Mouse (Mus musculus): ENCODE measurements at regions not wholly inside any gene's neighbourhood (a gene's known extent, or its start where the extent isn't known, plus 50 kb on each side); places are given as distances from the start of the nearest gene placed in this dataset.

DNA sequence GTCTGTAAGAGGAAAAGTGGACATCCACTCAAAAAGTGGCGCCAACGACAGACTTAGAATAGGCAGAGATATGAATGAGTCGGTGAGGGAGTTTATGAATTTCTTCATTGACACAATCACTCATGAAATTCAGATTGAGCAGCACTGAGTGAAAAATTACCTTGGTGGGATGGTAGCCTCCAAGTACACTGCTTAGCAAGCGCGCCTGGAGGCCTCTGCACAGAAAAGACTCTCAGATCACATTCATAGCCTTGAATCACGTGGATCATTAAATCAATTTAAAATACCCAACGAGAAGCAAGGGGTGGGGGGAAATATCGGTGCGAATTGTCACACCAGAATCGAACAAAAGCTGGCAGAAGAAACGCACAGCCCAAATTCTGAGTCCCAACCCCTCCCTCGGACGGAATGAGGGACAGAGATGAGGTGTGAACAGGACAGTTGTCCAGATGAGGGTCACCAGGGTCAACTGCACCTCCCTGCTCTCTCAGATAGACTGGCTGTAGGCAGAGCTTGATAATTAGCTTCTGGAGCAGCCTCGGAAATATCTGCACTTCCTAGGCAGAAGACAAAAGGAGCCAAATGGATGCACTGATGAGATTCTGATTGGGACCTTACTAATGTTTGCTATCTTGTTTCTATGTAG is 113.5 kb upstream of the Cdkn3 start:
- intact Hi-C loops (cut with DNase I) = no loop called here
- no peak for DNase-seq

- intact Hi-C loops (cut with DNase I) = no loop called here
- no peak for DNase-seq
These were observed 121.1 kb upstream of the Cdkn3 start for GRCm38 (mm10) chr14:46639116-46639826.

DNA sequence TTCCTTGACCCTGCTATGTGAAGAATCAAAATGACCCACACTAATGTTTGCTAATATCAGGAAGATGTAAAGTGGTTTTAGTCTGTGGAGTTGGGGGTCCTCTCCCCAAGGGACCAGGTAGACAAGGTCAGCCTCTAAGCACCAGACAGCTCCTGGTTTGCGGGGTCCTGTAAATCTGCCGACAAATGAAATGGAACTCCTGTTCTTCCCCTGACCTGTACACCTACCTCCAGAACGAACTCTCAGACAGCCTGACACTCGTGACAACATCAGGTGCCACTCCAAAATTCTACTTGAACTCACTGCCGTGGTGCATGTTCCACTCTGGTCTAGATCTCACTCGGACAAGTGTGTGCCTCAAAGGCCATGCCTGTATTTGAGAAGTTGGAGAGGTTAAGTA is 121.8 kb upstream of the Cdkn3 start:
- no peak for DNase-seq
- intact Hi-C loops (cut with DNase I) = no loop called here

- no peak for DNase-seq
- intact Hi-C loops (cut with DNase I) = no loop called here
These were observed 123.1 kb upstream of the Cdkn3 start for GRCm38 (mm10) chr14:46637240-46637639.

- intact Hi-C loops (cut with DNase I) = no loop called here
- no peak for DNase-seq
These were observed 124.0 kb upstream of the Cdkn3 start for GRCm38 (mm10) chr14:46636364-46636763.

- peak; percentile 31 to 55 for DNase-seq
- intact Hi-C loops (cut with DNase I) = no loop called here
These were observed 125.0 kb upstream of the Cdkn3 start for GRCm38 (mm10) chr14:46635322-46635721.

- intact Hi-C loops (cut with DNase I) = no loop called here
- no peak for DNase-seq
These were observed 125.6 kb upstream of the Cdkn3 start for GRCm38 (mm10) chr14:46634656-46635244.

GRCm38 (mm10) chr14:46634251-46634650 is 126.1 kb upstream of the Cdkn3 start:
- no peak for DNase-seq
- intact Hi-C loops (cut with DNase I) = no loop called here

GRCm38 (mm10) chr14:46627690-46628089 is 132.7 kb upstream of the Cdkn3 start:
- no peak for DNase-seq
- intact Hi-C loops (cut with DNase I) = no loop called here

DNA sequence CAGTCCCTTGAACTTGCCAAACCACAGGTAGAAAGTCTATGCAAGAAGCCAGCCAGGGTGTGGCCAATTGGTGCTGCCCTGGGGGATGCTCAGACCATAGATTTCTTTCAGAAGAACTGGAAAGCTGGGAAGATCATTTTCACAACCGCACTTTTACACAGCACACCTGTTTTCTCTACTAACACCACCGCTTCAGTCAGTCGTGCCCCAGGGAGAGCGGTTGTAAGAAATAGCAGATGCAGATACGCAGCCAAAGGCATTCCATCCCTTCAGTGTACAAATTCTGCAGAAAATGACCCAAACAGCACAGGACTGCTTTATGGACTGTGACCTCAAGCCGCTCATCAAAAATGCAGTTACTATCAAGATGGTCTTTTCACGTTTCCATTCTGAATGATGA is 134.6 kb upstream of the Cdkn3 start:
- DNase-seq = no peak
- intact Hi-C loops (cut with DNase I) = no loop called here

- intact Hi-C loops (cut with DNase I) = no loop called here
- no peak for DNase-seq
These were observed 136.7 kb upstream of the Cdkn3 start for GRCm38 (mm10) chr14:46623645-46624044.

DNA sequence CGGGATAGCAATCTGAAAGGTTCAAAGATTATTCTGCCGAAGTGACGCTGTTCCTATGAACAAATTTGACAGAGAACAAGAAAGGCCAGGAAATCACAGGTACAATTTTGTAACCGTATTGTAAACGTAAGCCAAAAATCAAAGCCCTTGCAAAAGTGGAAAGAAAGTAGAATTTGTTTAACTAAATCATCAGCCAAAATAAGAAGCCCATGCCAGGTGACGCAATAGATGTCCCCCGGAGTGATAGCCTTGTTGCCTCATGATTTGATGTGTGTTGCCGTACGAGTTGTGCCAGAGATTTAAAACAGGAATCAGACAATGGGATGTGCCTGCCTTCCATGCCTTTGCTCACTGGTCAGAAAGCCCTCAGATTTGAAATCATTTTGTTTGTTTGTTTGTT is 144.3 kb upstream of the Cdkn3 start:
- intact Hi-C loops (cut with DNase I) = no loop called here
- no peak for DNase-seq

GRCm38 (mm10) chr14:46614936-46615335 is 145.4 kb upstream of the Cdkn3 start:
- no peak for DNase-seq
- intact Hi-C loops (cut with DNase I) = no loop called here

- DNase-seq = no peak
- intact Hi-C loops (cut with DNase I) = no loop called here
These were observed 146.6 kb upstream of the Cdkn3 start for GRCm38 (mm10) chr14:46613748-46614147.

GRCm38 (mm10) chr14:46613211-46613610 is 147.1 kb upstream of the Cdkn3 start:
- intact Hi-C loops (cut with DNase I) = no loop called here
- DNase-seq = no peak

DNA sequence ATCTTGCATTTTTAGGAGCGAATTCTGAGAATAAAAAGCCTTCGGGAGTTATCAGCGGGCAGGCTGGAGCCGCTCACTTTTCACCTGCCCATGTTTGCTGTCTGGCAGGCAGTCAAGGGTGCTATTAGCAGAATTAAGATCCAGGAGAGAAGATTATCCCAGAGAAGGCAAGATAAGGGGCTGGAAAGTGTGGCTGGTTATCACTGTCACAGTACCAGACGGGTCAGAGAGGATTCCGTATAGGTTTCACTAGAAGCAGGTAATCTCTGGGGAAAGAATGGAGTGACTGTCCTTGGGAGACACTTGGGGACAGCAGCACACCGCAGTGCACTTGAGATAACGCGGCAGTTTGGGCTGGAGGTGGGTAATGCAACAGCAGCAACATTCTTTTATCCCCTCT is 147.8 kb upstream of the Cdkn3 start:
- intact Hi-C loops (cut with DNase I) = no loop called here
- DNase-seq = no peak

DNA sequence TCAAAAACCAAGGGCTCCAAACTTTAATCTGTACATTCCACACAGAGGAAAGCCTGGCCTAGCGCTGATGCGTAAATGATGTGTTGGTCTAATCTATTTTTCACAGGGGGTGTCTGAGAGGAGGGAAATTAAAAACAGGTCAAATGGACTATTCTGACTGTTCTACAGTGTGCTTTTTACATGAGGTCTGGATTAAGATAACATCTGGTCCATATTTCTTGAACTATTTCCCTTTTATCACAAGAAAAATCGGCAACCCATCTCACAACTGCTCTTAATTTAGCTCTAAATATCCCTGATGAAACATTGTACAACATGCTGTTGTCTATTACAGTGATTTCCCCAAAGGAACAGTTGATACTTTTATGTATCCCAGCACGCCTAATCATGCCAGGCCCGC is 149.4 kb upstream of the Cdkn3 start:
- intact Hi-C loops (cut with DNase I) = no loop called here
- no peak for DNase-seq

- no peak for DNase-seq
- intact Hi-C loops (cut with DNase I) = no loop called here
These were observed 150.0 kb upstream of the Cdkn3 start for GRCm38 (mm10) chr14:46610226-46610855.

- intact Hi-C loops (cut with DNase I) = no loop called here
These were observed 153.6 kb upstream of the Cdkn3 start for GRCm38 (mm10) chr14:46606694-46607093.

DNA sequence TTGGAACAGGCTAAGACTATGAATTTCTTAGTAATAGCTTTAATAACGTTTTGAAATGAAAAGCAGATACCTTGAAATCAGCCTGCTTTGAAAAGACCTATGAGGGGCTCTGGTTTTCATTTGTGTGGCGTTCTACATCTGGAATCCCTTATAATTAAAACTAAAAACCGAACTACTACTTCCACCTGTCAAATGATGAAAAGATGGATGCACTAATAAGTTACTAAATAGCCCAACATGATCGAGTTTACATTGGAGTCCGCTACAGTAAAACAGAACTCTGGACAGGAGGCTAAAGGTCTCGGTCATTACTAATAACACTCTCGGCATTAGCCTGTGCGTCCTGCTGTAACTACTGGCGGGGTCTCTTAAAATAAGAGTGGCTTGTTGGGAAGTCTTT is 154.3 kb upstream of the Cdkn3 start:
- intact Hi-C loops (cut with DNase I) = no loop called here
- no peak for DNase-seq

More at GRCm38 (mm10) chr14:46606694-46607093, 153.6 kb upstream of the Cdkn3 start:
- no peak for DNase-seq

DNA sequence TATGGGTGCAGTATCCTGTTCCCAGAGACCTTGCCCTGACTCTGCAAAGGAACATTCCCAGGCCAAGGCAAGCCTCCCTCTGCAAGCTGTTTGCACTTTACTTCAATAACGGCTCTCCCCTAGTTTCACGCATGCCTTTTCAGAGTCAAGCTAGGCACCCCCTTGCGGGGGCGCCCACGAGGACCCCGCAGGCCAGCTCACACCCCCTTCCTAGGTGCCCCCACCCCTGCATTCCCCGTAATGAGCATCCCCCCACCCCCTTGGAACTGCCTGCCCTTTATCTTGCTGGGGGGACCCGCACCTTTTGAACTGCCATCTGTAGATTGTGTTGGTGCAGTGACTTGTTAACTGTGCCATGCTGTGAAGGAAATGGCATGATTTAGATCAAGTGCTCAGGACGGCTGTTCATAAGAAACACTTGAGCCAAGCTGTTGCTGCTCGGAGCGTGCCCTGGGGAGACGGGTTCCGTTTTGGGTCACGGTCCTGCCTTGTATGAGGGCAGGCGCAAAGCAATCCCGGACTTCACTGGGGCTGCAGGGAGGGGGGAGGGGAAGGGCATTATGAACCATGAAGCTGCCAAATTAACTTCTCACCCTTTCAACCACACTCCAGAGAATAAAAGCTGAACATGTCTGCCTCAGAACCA is 155.3 kb upstream of the Cdkn3 start:
- DNase-seq = no peak

More for the DNA sequence above, 155.3 kb upstream of the Cdkn3 start:
- intact Hi-C loops (cut with DNase I) = no loop called here
